Mouse (Mus musculus): ENCODE data around the gene Fads2.
A peak's percentile ranks its signal among the peaks of the same experiment; 100 is the strongest.
"Not testable (repeated sequence)": the region's sequence is repeated elsewhere in the genome, so short reads cannot be mapped to it uniquely, and the experiment has no call there.

Fads2 gene

GRCm38 (mm10) chr19:10101341-10102053, at the start of gene Fads2:
Fads2 (minus strand) TSS chr19:10101746.
- DNase-seq (ENCODE audit: low read depth), result peak; percentile 96

- DNase-seq (ENCODE audit: low read depth), result no peak
Measured at GRCm38 (mm10) chr19:10149189-10149588, 47.6 kb upstream of the Fads2 start.

- no peak for DNase-seq (ENCODE audit: low read depth)
Measured at GRCm38 (mm10) chr19:10148555-10148954, 47.0 kb upstream of the Fads2 start.

- no peak for DNase-seq (ENCODE audit: low read depth)
Measured at GRCm38 (mm10) chr19:10144464-10144863, 42.9 kb upstream of the Fads2 start.

- no peak for DNase-seq (ENCODE audit: low read depth)
Measured at GRCm38 (mm10) chr19:10143667-10144066, 42.1 kb upstream of the Fads2 start.

GRCm38 (mm10) chr19:10139736-10140135, 38.2 kb upstream of the Fads2 start:
- no peak for DNase-seq (ENCODE audit: low read depth)

- no peak for DNase-seq (ENCODE audit: low read depth)
Measured at GRCm38 (mm10) chr19:10137423-10137822, 35.9 kb upstream of the Fads2 start.

GRCm38 (mm10) chr19:10134692-10135091, 33.1 kb upstream of the Fads2 start:
- DNase-seq (ENCODE audit: low read depth), result no peak

- DNase-seq (ENCODE audit: low read depth), result not testable (repeated sequence)
Measured at GRCm38 (mm10) chr19:10129547-10129946, 28.0 kb upstream of the Fads2 start.

- peak; percentile 35 for DNase-seq (ENCODE audit: low read depth)
Measured at GRCm38 (mm10) chr19:10126479-10127250, 25.1 kb upstream of the Fads2 start.

GRCm38 (mm10) chr19:10123892-10124634, 22.5 kb upstream of the Fads2 start:
- no peak for DNase-seq (ENCODE audit: low read depth)

GRCm38 (mm10) chr19:10122021-10122631, 20.6 kb upstream of the Fads2 start:
- DNase-seq (ENCODE audit: low read depth), result no peak

- no peak for DNase-seq (ENCODE audit: low read depth)
Measured at GRCm38 (mm10) chr19:10116641-10117040, 15.1 kb upstream of the Fads2 start.

GRCm38 (mm10) chr19:10115373-10116158, 14.0 kb upstream of the Fads2 start:
- no peak for DNase-seq (ENCODE audit: low read depth)

- no peak for DNase-seq (ENCODE audit: low read depth)
Measured at GRCm38 (mm10) chr19:10112956-10113355, 11.4 kb upstream of the Fads2 start.

GRCm38 (mm10) chr19:10108666-10109065, 7.1 kb upstream of the Fads2 start:
- no peak for DNase-seq (ENCODE audit: low read depth)

GRCm38 (mm10) chr19:10108129-10108528, 6.6 kb upstream of the Fads2 start:
- peak; percentile 57 for DNase-seq (ENCODE audit: low read depth)

- DNase-seq (ENCODE audit: low read depth), result no peak
Measured at GRCm38 (mm10) chr19:10107051-10107611, 5.6 kb upstream of the Fads2 start.

- DNase-seq (ENCODE audit: low read depth), result no peak
Measured at GRCm38 (mm10) chr19:10106634-10107033, 5.1 kb upstream of the Fads2 start.

GRCm38 (mm10) chr19:10105034-10105493, 3.5 kb upstream of the Fads2 start:
- DNase-seq (ENCODE audit: low read depth), result peak; percentile 87

GRCm38 (mm10) chr19:10104234-10104633, 2.7 kb upstream of the Fads2 start:
- DNase-seq (ENCODE audit: low read depth), result no peak
